Mouse (Mus musculus) liver, adult 2 months (tissue): ENCODE measurements at regions not wholly inside any gene's neighbourhood (a gene's known extent, or its start where the extent isn't known, plus 50 kb on each side); places are given as distances from the start of the nearest gene placed in this dataset.

Source experiments
- CTCF ChIP-seq: fragments of 200-500 bp; IDR thresholded peaks from 2 replicates; pipeline ENCODE4 v1.5.1; 2011; ENCODE audit warnings: low read depth, low read length, control low read depth
- POLR2A ChIP-seq: fragments of 200-500 bp; IDR thresholded peaks from 2 replicates; pipeline ENCODE4 v1.6.1; 2011; ENCODE audit warnings: low read length, control low read depth; ENCODE audit not compliant: insufficient read depth; ENCODE audit errors: extremely low read depth

DNA sequence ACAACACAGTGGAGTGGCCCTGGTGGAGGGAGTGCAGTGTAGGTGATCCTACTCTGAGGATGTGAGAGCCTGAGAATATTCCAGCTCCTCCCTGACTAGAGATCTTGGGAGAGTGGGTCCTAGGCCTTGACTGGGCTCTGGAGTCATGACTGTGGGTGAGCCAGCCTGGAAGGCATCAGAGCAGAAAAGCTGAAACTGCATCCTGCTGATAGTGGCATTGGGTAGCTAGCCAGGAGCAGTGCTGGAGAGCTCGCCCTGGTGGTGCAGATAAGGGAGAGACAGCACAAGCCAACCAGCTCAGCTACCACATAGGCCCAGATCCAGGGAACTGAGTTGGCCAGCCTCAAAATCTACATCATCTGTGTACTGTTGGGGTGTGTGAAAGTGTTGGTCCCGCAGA, 58.8 kb upstream of the Kcna4 start:
- TF ChIP-seq CTCF (no peak), POLR2A (no peak)
